In genomic region chr7:143296001-143296379, GRCm38 (mm10) we compare ENCODE assay signal across 8 mouse cellular contexts.
DNase-seq lines count a peak whose midpoint lies in the region; ATAC-seq and TF ChIP-seq lines count a peak whose summit lies in the region.

No protein-coding gene starts in this region.

- peak; percentile 26 for ATAC-seq in kidney, embryonic 14.5 days (ENCODE audit: low FRiP score, low TSS enrichment)
- peak; percentile 29 for ATAC-seq in erythroblast, adult 5-6 weeks (replicated peaks; ENCODE audit: low FRiP score, poor library complexity, severe bottlenecking)
- ATAC-seq in midbrain, postnatal 0 days (ENCODE audit: low FRiP score) = peak; percentile 9; the same call in 1 of the 2 replicates

- H3K27me3 ChIP-seq in kidney, embryonic 14.5 days (ENCODE audit: control insufficient read depth, insufficient read depth, low read length) = no peaks in the 10 kb centered on the region
- H3K27me3 ChIP-seq in midbrain, postnatal 0 days (ENCODE audit: insufficient read depth, low read length) = no peaks in the 10 kb centered on the region

- H3K4me3 ChIP-seq in kidney, embryonic 14.5 days (ENCODE audit: low read length) = peak overlapping the region; percentile 52
- peak overlapping the region; percentile 50 for H3K4me3 ChIP-seq in midbrain, postnatal 0 days (ENCODE audit: low read depth, low read length)

- H3K4me1 ChIP-seq in kidney, embryonic 14.5 days (ENCODE audit: control insufficient read depth, insufficient read depth, low read length) = peaks cover 14% of the 10 kb centered on the region; the same call in 1 of the 2 replicates
- 0 out of 2 replicates have a peak, but pooled peaks cover 2% of the 10 kb centered on the region for H3K4me1 ChIP-seq in midbrain, postnatal 0 days (ENCODE audit: insufficient read depth, low read length)

- WGBS in kidney, embryonic 14.5 days = 51% methylated on average over 20 of the region's 20 CpGs
- WGBS in midbrain, postnatal 0 days = 57% methylated on average over 20 of the region's 20 CpGs

- no peak for DNase-seq in kidney, postnatal 36 days
- DNase-seq in MEL-GATA-1-ER (ENCODE audit: extremely low read depth, low read depth) = peak; percentile 38
- DNase-seq in kidney, postnatal 14 days = peak; percentile 17
- peak; percentile 42 for DNase-seq in midbrain, postnatal 0 days (ENCODE audit: low spot score)
- no peak for DNase-seq in yolk sac, embryonic 10.5 days (ENCODE audit: low spot score)
- no peak for DNase-seq in adrenal gland, postnatal 10 days

- H3K36me3 ChIP-seq in kidney, embryonic 14.5 days (ENCODE audit: control insufficient read depth, insufficient read depth, low read length) = no peaks in the 10 kb centered on the region
- no peaks in the 10 kb centered on the region for H3K36me3 ChIP-seq in midbrain, postnatal 0 days (ENCODE audit: insufficient read depth, low read length)

- peak overlapping the region; percentile 80 for H3K27ac ChIP-seq in kidney, embryonic 14.5 days (ENCODE audit: low read depth, low read length)
- peak overlapping the region; percentile 80 for H3K27ac ChIP-seq in midbrain, postnatal 0 days (ENCODE audit: low read depth, low read length)

- H3K4me2 ChIP-seq in kidney, embryonic 14.5 days (replicated peaks; ENCODE audit: low read depth, low read length) = peak overlapping the region; percentile 52
- H3K4me2 ChIP-seq in midbrain, postnatal 0 days (ENCODE audit: low read depth, low read length, poor library complexity, severe bottlenecking) = peak overlapping the region; percentile 52

- peaks cover 14% of the 10 kb centered on the region for H3K9me3 ChIP-seq in kidney, embryonic 14.5 days (ENCODE audit: control insufficient read depth, low read length)
- 0 out of 2 replicates have a peak, but pooled peaks cover 6% of the 10 kb centered on the region for H3K9me3 ChIP-seq in midbrain, postnatal 0 days (ENCODE audit: low read length)

- TF ChIP-seq CTCF in midbrain, postnatal 0 days (IDR thresholded peaks at IDR 0.05) = no peak

- H3K9ac ChIP-seq in kidney, embryonic 14.5 days (ENCODE audit: low read depth, low read length) = peak overlapping the region; percentile 73
- peak overlapping the region; percentile 66 for H3K9ac ChIP-seq in midbrain, postnatal 0 days (replicated peaks; ENCODE audit: low read length, poor library complexity, severe bottlenecking)

Comparison
In these comparisons a context has a peak if more than half of its experiments do, and no peak if none do; other contexts are left out.
1. DNase-seq: peak in MEL-GATA-1-ER (single experiment), kidney, postnatal 14 days (single experiment) and midbrain, postnatal 0 days (single experiment); none in kidney, postnatal 36 days (0 of 2), yolk sac, embryonic 10.5 days (single experiment) and adrenal gland, postnatal 10 days (single experiment).
2. Peak in every context shown above with its lines, with median percentiles within 50 percentile points of each other: ATAC-seq.